Mouse (Mus musculus) adrenal gland, adult 18-20 months (tissue): Measurements from ENCODE around the gene Gna11. TPM values are rescaled to one million over a fixed set of nuclear protein-coding genes. Genes with fewer than 3 reads are reported as not detected.

ENCODE experiments used
- DNase-seq, 2 experiments: peaks; one replicate each; pipeline ENCODE4 v3.0.0; 2021 to 2022; ENCODE audit warnings: low spot score in 2 of 2
- long read RNA-seq, 2 experiments: library from polyadenylated mRNA; stranded (forward); transcript quantifications; one replicate each; pipeline ENCODE4 v2.0.0; 2021
- total RNA-seq, 2 experiments: library from RNA; stranded (reverse); gene quantifications; 1 replicate in 1 of 2; 2 replicates in 1 of 2; pipeline ENCODE4 v1.2.3; 2021

Gene Gna11
- total RNA-seq: 10 to 100 TPM; 81.7 to 83.4 TPM
- long read RNA-seq, experiment 1, transcript Gna11-201 (7 exons, 3,414 nt): major isoform, 115 of 133 reads
- long read RNA-seq, experiment 1, partial matches to known transcripts: 12 of 133 reads
- long read RNA-seq, experiment 1, other reads (novel, unspliced or antisense): 5 of 133 reads
- long read RNA-seq, experiment 2, transcript Gna11-201 (7 exons, 3,414 nt): major isoform, 117 of 182 reads
- long read RNA-seq, experiment 2, partial matches to known transcripts: 7 of 182 reads
- long read RNA-seq, experiment 2, other reads (novel, unspliced or antisense): 56 of 182 reads

GRCm38 (mm10) chr10:81545161-81545747, at the start of gene Gna11:
Gene Gna11 (minus strand): TSS chr10:81545190.
- peak; percentile 99 to 100 for DNase-seq

- DNase-seq: no peak
Observed at GRCm38 (mm10) chr10:81593935-81594334, 48.9 kb upstream of the Gna11 start.

- no peak for DNase-seq
Observed at GRCm38 (mm10) chr10:81593223-81593622, 48.2 kb upstream of the Gna11 start.

- no peak for DNase-seq
Observed at GRCm38 (mm10) chr10:81592631-81593030, 47.6 kb upstream of the Gna11 start.

- DNase-seq: no peak
Observed at GRCm38 (mm10) chr10:81591846-81592245, 46.9 kb upstream of the Gna11 start.

GRCm38 (mm10) chr10:81588739-81589138, 43.7 kb upstream of the Gna11 start:
- no peak for DNase-seq

- DNase-seq: no peak
Observed at GRCm38 (mm10) chr10:81583347-81583746, 38.4 kb upstream of the Gna11 start.

- DNase-seq: no peak
Observed at GRCm38 (mm10) chr10:81580441-81581070, 35.6 kb upstream of the Gna11 start.

GRCm38 (mm10) chr10:81579967-81580366, 35.0 kb upstream of the Gna11 start:
- DNase-seq: no peak

GRCm38 (mm10) chr10:81575695-81576094, 30.7 kb upstream of the Gna11 start:
- DNase-seq: no peak

GRCm38 (mm10) chr10:81575208-81575631, 30.2 kb upstream of the Gna11 start:
- DNase-seq: peak; percentile 58 to 72

- DNase-seq: no peak
Observed at GRCm38 (mm10) chr10:81574081-81575056, 29.4 kb upstream of the Gna11 start, which contains the start of gene Tle2. Gene Tle2 (plus strand): TSS chr10:81574561.

- no peak for DNase-seq
Observed at GRCm38 (mm10) chr10:81572975-81573374, 28.0 kb upstream of the Gna11 start.

GRCm38 (mm10) chr10:81572133-81572671, 27.2 kb upstream of the Gna11 start:
- DNase-seq: no peak

GRCm38 (mm10) chr10:81571501-81571876, 26.5 kb upstream of the Gna11 start:
- peak; percentile 92 to 94 for DNase-seq

GRCm38 (mm10) chr10:81570831-81571500, 26.0 kb upstream of the Gna11 start:
- DNase-seq: peak; percentile 89 to 91

GRCm38 (mm10) chr10:81570238-81570800, 25.3 kb upstream of the Gna11 start:
- DNase-seq: no peak

GRCm38 (mm10) chr10:81569507-81570237, 24.7 kb upstream of the Gna11 start:
- DNase-seq: no peak
